Mouse (Mus musculus) retina, adult 2 months (tissue): ENCODE data around the gene Emc4.
A peak's percentile ranks its signal among the peaks of the same experiment; 100 is the strongest.

Source experiments
- DNase-seq: peaks from one replicate; pipeline ENCODE4 v3.0.0-alpha.2; 2012; ENCODE audit warnings: low read depth, low spot score

Emc4 gene

GRCm38 (mm10) chr2:112367726-112368673 is at the start of gene Emc4:
Gene Emc4, minus strand, starts transcription at chr2:112368027.
- DNase-seq = peak; percentile 80

- no peak for DNase-seq
These were observed 39.2 kb upstream of the Emc4 start for GRCm38 (mm10) chr2:112407030-112407429.

- DNase-seq = no peak
These were observed 28.8 kb upstream of the Emc4 start for GRCm38 (mm10) chr2:112396649-112397048.

DNA sequence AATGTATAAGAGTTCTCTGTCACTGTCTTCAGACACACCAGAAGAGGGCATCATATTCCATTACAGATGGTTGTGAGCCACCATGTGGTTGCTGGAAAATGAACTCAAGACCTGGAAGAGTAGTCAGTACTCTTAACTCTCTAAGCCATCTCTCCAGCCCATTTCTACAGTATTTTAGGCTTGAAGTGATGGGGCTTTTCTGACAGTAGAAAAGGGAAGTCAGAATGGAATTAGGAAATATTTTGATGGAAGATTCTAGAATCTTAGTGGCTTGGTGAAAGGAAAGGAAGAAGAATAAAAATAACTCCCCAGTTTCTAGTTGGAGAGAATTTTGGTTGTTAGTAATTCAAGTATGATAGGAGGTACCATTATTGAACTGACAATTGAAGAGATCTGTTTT is 26.1 kb upstream of the Emc4 start:
- no peak for DNase-seq

DNA sequence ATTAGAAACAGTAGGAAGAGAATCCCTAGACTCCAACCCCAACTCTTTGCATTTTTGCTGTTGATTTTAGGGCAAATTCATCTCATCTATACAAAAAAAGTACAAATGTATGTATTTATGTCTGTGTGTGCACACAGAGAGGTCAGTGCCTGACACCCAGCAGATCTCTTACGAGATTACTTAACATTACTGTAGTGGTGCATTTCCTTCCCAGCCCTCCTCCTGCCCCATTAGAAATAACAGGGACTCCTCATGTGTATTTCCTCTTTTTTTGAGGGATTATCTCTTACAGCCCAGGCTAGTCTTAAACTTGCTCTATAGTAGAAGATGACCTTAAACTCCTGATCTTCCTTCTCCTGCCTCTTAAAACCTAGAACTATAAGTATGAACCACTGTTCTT is 24.9 kb upstream of the Emc4 start:
- DNase-seq = no peak

- DNase-seq = no peak
These were observed 23.6 kb upstream of the Emc4 start for GRCm38 (mm10) chr2:112391346-112392000.

DNA sequence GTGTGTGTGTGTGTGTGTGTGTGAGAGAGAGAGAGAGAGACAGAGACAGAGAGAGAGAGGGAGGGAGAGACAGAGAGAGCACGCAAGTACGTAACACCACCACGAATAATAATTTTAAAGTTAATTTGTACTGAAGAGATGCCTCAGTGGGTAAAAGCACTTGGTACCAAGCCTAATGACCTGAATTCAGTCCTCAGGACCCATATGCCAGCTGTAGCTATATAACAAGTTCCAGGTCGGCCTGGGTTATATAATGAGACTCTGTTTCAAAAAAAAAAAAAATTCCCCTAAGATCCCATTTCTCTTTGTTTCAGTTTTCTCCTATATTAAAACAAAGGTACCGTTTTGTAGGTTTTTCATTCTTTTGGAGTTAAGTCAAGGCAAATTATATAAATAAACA is 23.0 kb upstream of the Emc4 start:
- no peak for DNase-seq

GRCm38 (mm10) chr2:112381219-112381618 is 13.4 kb upstream of the Emc4 start:
- DNase-seq = no peak

DNA sequence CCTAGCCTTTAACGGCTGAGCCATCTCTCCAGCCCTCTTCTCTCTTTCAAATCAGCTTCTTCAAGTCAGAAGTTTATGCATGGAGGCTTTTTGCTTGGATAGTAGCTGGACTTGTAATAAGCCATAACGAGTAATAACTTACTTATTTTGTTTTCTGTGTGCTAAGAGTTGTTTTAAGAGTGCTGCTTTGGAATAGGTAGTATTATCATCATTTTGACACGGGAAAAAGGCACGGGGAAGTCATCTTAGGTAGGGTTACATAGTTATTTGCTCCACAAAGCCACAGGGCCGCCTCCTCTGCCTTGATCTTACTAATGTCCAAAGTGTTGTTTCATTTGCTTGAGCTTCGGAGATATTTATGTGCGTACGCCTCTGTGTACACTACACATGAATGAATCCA is 12.3 kb upstream of the Emc4 start:
- DNase-seq = no peak

DNA sequence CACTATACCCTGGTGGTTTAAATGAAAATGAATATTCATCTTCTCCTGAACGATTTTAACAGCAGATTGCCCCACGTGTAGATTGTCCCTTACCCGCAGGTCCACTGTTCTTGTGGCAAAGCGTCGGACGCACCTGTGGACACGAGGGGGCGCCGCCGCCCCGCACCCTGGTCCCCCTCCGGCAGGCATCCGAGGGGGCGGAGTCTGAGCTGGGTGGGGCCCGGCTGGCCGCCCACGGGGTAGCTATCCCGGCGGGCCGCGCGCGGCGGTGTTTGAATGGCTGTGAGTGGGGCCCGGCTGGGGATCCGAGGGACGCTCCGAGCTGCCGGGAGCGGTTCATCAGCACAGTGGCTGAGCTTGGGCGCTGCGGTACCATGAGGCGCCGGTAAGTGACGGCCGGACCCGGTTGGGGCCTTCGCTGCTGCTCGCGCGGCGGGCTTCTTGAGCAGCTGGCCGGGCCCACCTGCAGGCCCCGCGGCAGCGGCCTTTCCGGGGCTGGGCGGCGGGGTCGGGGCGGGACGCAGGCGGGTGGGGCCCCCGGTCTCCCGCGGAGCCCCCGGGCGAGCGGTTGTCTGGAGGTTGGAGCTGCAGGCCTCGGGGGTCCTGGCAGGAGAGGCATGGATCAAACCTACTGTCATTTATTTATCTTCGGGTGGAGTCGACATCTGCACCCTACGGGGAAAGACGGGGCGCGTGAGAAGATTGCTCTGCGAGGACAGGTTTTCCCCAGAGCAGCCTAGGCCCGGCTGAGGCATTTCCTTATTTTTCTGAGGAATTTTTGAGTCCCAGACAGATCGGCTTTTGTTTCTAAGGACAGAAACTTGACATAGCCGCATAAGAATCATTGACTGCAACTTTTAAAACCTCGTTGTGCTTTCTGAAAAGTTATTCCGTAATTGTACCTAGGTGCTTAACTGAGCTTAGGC is 11.4 kb upstream of the Emc4 start, which contains the start of gene Katnbl1:
Gene Katnbl1, plus strand, starts transcription at position 239 of the 926 bp plus-strand sequence.
- peak; percentile 82 for DNase-seq

DNA sequence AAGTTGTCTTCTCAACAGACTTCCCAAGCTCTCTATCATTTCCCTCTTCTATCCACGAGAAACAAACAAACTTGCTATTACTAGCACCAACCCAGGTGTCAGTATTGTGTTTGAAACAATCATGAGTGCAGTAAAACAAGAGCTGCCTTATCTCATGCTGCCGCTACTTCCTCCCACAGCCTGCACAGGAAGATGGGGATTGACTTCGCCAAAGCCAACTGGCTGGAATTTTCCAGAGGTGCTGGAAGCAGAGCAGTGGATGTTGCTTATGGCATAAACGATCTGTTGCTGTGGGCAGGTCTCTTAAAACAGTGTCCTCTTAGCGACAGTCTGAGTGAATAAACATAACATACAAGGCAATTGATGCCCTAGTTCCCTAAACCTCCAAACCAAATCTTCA is 6.8 kb upstream of the Emc4 start:
- no peak for DNase-seq

GRCm38 (mm10) chr2:112373141-112373540 is 5.3 kb upstream of the Emc4 start:
- no peak for DNase-seq

- no peak for DNase-seq
These were observed 2.1 kb upstream of the Emc4 start for GRCm38 (mm10) chr2:112369941-112370340.

DNA sequence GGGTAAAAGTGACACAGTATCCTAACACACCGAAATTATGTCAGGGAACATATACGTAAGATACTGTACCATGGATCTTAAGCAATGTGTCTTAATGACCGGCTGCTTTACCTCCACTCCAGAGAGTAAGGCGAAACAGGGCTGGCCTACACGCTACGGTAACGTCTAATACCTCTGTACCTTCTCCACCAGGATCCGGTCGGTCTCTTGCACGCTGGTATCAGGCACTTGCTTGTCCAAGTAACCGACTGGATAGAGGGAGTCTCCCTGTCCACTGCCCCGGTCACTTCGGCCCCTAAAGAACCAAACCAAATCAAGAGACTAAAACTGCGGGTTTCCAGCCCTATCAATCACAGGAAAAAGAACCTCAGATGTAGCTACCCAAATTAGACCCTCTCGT is 605 bp downstream of the Emc4 start:
- no peak for DNase-seq

- no peak for DNase-seq
These were observed 7.1 kb downstream of the Emc4 start for GRCm38 (mm10) chr2:112360781-112361169.

DNA sequence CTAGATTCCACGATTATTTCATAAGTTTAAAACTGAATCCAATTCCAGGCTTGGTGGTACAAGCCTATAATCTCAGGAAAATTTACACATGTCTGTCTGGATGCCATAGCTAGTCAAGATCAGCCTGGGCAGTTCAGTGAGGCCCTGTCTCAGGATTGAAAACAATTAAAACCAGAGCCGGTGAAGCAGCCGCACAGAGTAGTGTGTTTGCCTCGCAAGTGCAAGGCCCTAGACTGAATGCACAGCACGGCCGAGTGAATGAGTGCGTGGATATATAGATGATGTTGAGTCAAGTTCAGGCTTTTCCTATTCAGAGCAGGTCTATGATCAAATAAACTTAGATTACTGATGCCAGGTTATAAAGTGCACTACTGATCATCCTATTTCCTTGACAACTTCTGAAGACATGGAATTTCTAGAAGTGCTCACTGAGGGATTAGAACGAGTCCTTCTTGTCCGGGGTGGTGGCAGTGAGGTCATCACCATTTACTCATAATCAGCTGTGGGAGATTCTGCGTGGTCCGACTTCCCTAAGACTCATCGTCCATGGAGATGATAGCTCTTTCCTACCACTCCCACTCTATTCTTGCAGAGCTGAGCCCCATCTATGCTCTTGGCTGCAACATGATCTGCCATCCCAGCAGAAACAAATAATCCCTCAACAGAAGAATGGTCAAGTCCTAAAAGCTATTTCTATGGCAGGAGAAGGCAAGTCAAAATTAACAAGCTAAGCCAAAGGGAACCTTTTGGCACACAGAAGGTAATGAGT is 7.6 kb downstream of the Emc4 start:
- no peak for DNase-seq

GRCm38 (mm10) chr2:112359611-112360010 is 8.2 kb downstream of the Emc4 start:
- no peak for DNase-seq

DNA sequence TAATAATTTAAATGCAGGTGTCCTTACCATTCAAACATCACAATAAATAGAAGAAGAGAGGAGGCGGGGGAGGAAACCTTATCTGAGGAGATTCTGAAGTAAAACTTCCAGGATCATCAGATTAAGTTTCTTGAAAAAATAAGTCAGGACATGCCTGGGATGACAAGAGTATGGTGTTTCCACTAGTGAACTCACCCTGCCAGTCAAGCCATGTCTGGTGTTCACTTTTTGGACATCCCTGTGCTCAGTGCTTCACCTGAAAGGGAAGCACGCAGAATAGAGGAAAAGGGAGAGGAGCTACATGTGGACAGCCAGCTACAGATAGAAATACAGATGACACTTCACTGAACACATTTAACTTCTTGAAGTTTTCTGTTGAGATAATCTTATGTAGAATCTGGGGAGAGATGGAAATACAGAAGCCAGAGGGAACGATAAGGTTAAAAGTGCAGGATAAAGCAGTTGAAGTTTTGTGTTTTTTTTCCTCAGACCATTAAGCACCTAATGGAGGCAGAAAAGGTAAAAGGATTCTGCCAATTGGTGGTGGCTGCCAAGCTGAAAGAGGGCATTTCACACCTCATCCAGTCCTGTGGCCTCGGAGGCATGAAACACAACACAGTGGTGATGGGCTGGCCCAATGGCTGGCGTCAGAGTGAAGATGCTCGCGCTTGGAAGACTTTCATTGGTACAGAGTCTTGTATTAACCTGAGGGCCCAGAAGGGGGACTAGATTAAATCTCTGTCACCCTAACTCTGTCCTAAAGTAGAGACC is 14.0 kb downstream of the Emc4 start:
- no peak for DNase-seq

GRCm38 (mm10) chr2:112348246-112348645 is 19.6 kb downstream of the Emc4 start:
- DNase-seq = no peak

- DNase-seq = no peak
These were observed 26.7 kb downstream of the Emc4 start for GRCm38 (mm10) chr2:112341117-112341516.
